Mouse (Mus musculus) G1E-ER4 (cell line): ENCODE results near the gene Arhgdia. TPM values are rescaled to one million over a fixed set of nuclear protein-coding genes. Genes with fewer than 3 reads are reported as not detected.

Source experiments
- GATA1 ChIP-seq: IDR thresholded peaks from one replicate; pipeline ENCODE4 v1.8.0; 2012; ENCODE audit warnings: low read length, inconsistent platforms
- polyA plus RNA-seq: library from polyadenylated mRNA; stranded (reverse); fragments of >175 nt; gene quantifications from 2 replicates; pipeline ENCODE4 v1.2.3, GENCODE M21; 2012

Gene Arhgdia
- polyA plus RNA-seq, 1 experiment: 1,217 TPM

GRCm38 (mm10) chr11:120549986-120550809 is 31.2 kb downstream of the Arhgdia start:
- TF ChIP-seq GATA1: no peak

GRCm38 (mm10) chr11:120549168-120549945 is 32.1 kb downstream of the Arhgdia start, which contains the start of gene Mcrip1:
Gene Mcrip1 (minus strand): TSS chr11:120549727.
- TF ChIP-seq GATA1: no peak

GRCm38 (mm10) chr11:120548786-120549167 is 32.6 kb downstream of the Arhgdia start:
- no peak for TF ChIP-seq GATA1

- no peak for TF ChIP-seq GATA1
These were observed 33.2 kb downstream of the Arhgdia start for GRCm38 (mm10) chr11:120548214-120548613.

GRCm38 (mm10) chr11:120547469-120547868 is 34.0 kb downstream of the Arhgdia start:
- TF ChIP-seq GATA1: no peak

- no peak for TF ChIP-seq GATA1
These were observed 35.5 kb downstream of the Arhgdia start for GRCm38 (mm10) chr11:120545964-120546363.

- TF ChIP-seq GATA1: no peak
These were observed 39.0 kb downstream of the Arhgdia start for GRCm38 (mm10) chr11:120542376-120542775.

GRCm38 (mm10) chr11:120541907-120542306 is 39.5 kb downstream of the Arhgdia start:
- no peak for TF ChIP-seq GATA1

- TF ChIP-seq GATA1: no peak
These were observed 42.0 kb downstream of the Arhgdia start for GRCm38 (mm10) chr11:120539285-120540014.

- TF ChIP-seq GATA1: no peak
These were observed 42.5 kb downstream of the Arhgdia start for GRCm38 (mm10) chr11:120538955-120539284.

- no peak for TF ChIP-seq GATA1
These were observed 42.9 kb downstream of the Arhgdia start for GRCm38 (mm10) chr11:120538485-120538884.

- TF ChIP-seq GATA1: no peak
These were observed 45.6 kb downstream of the Arhgdia start for GRCm38 (mm10) chr11:120535804-120536203.

- TF ChIP-seq GATA1: no peak
These were observed 46.3 kb downstream of the Arhgdia start for GRCm38 (mm10) chr11:120535145-120535544.

- no peak for TF ChIP-seq GATA1
These were observed 47.3 kb downstream of the Arhgdia start for GRCm38 (mm10) chr11:120534093-120534492.

- TF ChIP-seq GATA1: no peak
These were observed 49.8 kb downstream of the Arhgdia start for GRCm38 (mm10) chr11:120531646-120532045.
